Mouse (Mus musculus) myocyte (in vitro differentiated cells): Measurements from ENCODE around the gene E2f4.

Experiments used
- MAX ChIP-seq: IDR thresholded peaks from one replicate; pipeline ENCODE4 v1.6.1; 2011; ENCODE audit warnings: low read depth, mild to moderate bottlenecking, control low read depth
- MYOD1 ChIP-seq, 3 experiments: IDR thresholded peaks; one replicate each; pipeline ENCODE4 v1.6.1; 2011; ENCODE audit warnings: control low read depth in 2 of 3, low read depth in 2 of 3, mild to moderate bottlenecking in 2 of 3, moderate library complexity in 1 of 3; ENCODE audit not compliant: insufficient read length in 2 of 3, control insufficient read depth in 1 of 3
- POLR2A ChIP-seq: IDR thresholded peaks from one replicate; pipeline ENCODE4 v1.6.1; 2011; ENCODE audit warnings: low read depth, mild to moderate bottlenecking, control low read depth, moderate library complexity; ENCODE audit not compliant: insufficient read length
- POLR2AphosphoS2 ChIP-seq: IDR thresholded peaks from one replicate; pipeline ENCODE4 v1.6.1; 2011; ENCODE audit warnings: low read depth, control low read depth; ENCODE audit not compliant: insufficient read length
- REST ChIP-seq: IDR thresholded peaks from one replicate; pipeline ENCODE4 v1.6.1; 2011; ENCODE audit warnings: mild to moderate bottlenecking, control low read depth, moderate library complexity; ENCODE audit not compliant: insufficient read depth, insufficient read length
- TCF12 ChIP-seq: IDR thresholded peaks from one replicate; pipeline ENCODE4 v1.6.1; 2011; ENCODE audit warnings: mild to moderate bottlenecking, control low read depth; ENCODE audit not compliant: poor library complexity, insufficient read depth, severe bottlenecking
- USF1 ChIP-seq: IDR thresholded peaks from one replicate; pipeline ENCODE4 v1.6.1; 2011; ENCODE audit warnings: low read depth, mild to moderate bottlenecking, control low read depth, moderate library complexity

GRCm38 (mm10) chr8:105289805-105290460, 7.5 kb upstream of the E2f4 start, which contains the start of gene 4931428F04Rik:
- no peak for TF ChIP-seq MAX
- no peak for TF ChIP-seq MYOD1 (IDR thresholded peaks at IDR 0.05; ENCODE audit: control insufficient read depth in 1 of 3, insufficient read length in 2 of 3, low read depth in 2 of 3)
- no peak for TF ChIP-seq POLR2A
- peak; percentile 65 for TF ChIP-seq POLR2AphosphoS2
- no peak for TF ChIP-seq USF1
- TF ChIP-seq TCF12: no peak
- peak; percentile 63 for TF ChIP-seq REST
